Mouse (Mus musculus): ENCODE measurements around the gene Urgcp.
"Not testable (repeated sequence)": the region's sequence is repeated elsewhere in the genome, so short reads cannot be mapped to it uniquely, and the experiment has no call there.

Urgcp gene

DNA sequence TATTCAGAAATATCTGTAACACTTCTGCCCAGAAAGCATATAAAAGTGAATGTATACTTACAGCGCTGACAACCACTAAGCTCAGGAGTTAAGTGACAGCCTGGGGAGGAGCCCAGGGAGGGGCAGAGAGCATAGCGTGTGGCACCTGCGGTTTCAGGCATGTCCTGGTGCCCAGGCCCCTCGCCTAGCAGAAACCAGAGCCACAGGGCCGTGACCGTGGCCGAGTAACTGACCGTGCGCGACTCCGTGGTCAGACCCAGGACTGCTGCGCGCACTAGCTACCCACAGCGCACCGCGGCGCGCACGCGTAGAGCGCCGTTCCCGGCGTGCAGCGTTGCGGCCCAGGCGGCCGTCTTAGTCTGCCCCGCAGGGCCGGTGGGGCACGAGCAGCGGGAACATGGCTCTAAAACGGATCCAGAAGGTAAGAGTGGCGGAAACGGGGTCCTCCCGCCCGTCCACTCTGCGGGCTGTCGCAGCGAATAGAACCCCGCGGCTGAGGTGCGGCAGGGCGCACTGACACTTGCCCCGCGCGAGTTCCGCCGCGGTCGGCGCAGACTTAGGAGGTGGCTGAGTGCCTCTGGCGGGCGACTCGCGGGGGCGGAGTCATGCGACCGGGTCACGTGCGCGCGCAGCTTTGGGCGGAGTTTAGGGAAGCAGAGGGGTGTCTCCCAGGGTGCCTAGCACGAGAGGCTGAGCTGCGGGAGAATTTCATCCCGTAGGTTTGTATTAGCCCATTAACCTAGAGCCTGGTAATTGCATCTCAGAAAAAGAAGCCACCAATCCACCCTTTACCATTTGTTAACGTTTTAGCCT lies at the start of gene Urgcp:
Gene Urgcp (minus strand): TSS at position 557 of the 813 bp plus-strand sequence.
- DNase-seq = peak; percentile 96

DNA sequence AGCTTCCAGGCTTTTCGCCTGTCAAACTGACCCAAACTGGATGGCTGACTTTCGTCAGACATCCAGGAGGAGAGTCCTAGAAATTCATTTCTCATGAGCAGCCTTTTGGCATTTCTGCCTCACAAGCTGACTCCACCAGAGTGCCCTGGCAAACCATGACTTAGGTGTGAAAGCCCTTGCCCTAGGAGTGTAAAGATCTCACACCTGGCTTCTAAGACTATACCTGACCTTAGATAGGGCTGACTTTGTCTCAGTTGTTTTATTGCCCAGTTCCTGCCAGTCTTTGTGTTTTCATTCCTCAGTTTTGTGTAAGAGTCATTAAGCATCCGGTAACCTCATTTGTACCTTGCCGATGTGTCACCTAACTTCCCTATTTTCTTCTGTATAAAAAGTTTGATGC lies 47.3 kb upstream of the Urgcp start:
- not testable (repeated sequence) for DNase-seq

GRCm38 (mm10) chr11:5807956-5808355 lies 45.8 kb upstream of the Urgcp start:
- no peak for DNase-seq

DNA sequence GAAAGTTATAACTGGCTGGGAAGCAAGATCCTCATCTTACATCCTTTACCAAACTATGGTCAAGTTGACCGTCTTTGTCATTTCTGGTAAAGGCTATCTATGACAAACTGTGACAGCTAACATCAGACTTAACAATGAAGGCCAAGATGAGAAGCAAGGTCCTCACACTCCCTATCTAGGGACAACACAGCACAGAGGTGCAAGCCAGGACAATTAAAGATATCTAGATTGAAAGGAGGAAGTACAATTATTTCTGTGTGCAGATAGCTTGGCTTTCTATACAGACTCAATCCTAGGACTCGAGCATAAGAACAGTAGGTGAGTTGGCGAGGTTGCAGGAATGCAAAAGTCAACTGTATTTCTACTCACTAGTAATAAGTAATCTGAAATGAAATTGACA lies 43.5 kb upstream of the Urgcp start:
- no peak for DNase-seq

GRCm38 (mm10) chr11:5804174-5804573 lies 42.0 kb upstream of the Urgcp start:
- DNase-seq = no peak

DNA sequence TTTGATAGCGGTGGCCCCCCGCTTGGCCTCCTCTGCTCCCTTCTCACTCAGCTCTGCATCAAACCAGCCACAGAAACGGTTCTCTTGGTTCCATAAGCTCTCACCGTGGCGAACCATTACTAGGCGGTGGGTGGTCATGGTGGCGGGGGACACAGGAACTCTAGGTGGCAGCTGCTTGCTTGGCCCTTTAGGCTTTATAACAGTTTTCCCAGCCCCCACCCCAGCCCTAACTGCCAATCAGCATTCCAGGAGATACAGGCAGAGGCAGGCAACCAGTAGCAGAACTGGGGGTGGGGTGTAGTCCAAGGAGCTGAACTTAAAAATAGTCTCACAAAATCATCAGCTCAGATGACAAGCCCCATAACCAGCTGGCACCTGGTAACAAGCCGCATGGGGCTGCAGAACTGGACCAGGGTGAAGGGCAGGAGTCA lies 41.4 kb upstream of the Urgcp start, which contains the start of gene Pgam2:
Gene Pgam2 (minus strand): TSS at position 183 of the 431 bp plus-strand sequence.
- no peak for DNase-seq

DNA sequence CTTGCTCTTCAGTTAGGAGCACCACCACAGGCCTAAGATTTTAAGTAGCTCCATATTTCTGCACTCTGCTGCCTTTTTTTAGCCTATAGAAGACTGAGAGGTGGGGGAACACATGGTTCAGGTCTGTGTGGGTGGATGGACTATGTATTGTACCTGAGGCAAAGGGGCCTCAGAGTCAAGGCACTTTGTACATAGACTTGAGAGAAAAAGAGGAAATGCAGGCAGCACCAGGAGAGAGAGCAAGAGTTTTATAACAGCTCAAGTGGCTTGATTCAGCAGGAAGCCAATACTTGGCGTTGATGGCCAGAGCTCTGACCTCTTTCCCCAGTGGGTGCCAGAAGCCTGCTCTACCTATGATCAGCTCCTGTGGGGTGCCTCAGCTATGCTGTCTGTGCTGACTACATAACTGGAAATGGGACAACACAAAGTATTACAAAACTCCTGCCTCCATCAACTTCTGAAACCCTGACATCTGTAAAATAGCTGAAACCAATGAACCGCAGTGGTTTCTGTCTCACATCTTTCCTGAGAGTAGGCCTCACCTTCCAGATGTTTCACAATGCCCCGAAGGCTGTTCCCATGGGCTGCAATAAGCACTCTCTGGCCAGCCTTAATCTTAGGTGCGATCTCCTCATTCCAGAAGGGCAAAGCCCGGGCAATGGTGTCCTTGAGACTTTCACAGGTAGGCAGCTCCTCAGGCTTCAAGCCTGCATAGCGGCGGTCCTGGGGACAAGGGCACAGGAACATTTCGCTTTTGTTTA lies 40.5 kb upstream of the Urgcp start:
- no peak for DNase-seq

GRCm38 (mm10) chr11:5802005-5802404 lies 39.8 kb upstream of the Urgcp start:
- no peak for DNase-seq

DNA sequence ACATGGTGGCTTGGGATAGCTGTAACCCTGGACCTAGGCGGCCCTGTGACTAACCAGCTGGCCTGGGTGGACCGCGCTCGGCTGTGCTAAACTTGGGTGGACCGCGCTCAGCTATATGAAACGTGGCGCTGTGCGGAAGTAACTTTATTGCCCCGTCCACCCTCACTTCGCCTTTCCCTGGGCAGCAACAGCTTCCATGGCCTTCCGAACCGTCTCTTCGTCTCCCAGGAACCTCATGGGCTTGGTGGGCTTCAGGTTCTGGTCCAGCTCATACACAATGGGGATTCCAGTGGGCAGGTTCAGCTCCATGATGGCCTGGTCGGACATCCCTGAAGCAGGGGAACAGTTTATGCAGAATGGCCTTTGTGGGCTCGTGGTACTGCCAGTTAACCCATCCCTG lies 39.3 kb upstream of the Urgcp start:
- no peak for DNase-seq

GRCm38 (mm10) chr11:5799621-5800490 lies 37.7 kb upstream of the Urgcp start:
- no peak for DNase-seq

- peak; percentile 40 for DNase-seq
These were observed 35.8 kb upstream of the Urgcp start for GRCm38 (mm10) chr11:5797928-5798327.

- DNase-seq = no peak
These were observed 35.2 kb upstream of the Urgcp start for GRCm38 (mm10) chr11:5797371-5797770.

DNA sequence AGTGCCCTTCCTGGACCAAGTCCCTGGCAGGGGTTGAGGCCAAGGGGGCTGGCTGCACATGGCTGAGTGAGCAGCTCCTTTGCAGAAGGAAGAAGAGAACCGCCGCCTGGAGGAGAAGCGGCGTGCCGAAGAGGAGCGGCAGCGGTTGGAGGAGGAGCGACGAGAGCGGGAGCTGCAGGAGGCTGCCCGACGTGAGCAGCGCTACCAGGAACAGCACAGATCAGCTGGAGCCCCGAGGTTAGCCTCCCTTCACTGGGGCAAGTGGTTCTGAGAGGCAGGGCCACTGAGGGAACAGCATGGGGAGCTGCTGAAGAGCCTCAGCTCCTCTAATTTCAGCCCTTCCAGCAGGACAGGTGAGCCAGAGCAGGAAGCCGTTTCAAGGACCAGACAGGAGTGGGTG lies 34.8 kb upstream of the Urgcp start:
- no peak for DNase-seq

DNA sequence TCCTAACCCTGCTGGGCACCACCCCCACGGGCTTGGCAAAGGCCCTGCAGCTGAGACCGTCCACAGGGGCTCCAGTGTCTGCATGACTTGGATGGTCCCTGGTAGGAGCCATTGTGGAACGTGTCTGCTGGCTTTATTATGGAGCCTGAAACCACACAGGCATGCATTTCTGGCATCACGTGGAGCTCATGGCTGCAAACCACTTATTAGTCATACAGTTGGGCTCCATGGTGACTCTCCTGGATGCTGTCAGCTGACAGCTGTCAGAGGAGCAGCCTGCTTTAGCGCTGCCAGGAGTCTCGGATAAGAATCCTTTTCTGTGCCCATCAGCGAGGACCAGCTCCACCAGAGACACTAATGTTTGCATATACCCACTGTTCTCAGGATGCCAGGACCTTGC lies 33.5 kb upstream of the Urgcp start:
- DNase-seq = no peak

DNA sequence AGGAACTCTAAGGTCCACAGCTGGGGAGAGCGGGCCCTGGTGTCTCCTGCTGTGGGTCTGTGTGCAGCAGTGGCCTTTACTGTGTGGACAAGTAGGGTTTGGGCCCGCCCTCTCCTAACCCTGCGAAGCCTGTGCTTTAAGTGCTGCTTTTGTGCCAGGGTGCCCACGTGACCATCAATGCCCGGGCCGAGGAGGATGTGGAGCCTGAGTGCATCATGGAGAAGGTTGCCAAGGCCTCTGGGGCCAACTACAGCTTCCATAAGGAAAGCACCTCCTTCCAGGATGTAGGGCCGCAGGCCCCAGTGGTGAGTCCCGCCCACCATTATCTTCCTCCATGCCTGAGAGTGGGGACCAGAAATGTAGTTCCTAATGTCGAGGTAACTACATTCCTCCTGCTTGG lies 33.1 kb upstream of the Urgcp start:
- no peak for DNase-seq

GRCm38 (mm10) chr11:5790431-5790830 lies 28.3 kb upstream of the Urgcp start:
- no peak for DNase-seq

DNA sequence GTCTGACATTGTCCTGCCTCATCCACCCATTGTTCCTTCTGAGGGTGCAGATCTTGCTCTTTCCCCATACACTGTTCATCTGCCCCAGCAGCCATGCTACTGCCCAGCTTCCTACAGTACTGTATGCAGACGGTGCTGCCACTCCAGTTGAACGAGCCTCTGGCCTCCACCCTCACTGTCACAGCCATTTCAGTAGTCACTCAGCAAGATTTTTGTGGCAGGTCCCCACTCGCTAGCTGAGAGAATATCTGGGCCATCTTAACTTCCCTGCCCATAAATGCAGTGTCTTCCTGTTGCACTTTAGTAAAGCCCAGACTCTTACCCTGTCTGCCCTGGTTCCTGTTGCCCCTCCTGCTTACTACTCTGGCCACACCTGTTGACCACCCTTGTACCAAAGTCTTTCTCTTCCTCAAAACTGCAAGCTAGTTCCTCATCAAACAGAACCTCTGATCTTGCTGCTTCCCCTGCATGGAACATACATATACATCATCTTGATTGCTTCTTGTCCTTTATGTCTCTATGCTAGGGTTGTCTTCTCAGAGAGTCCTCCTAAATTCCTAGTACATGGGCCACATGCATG lies 27.7 kb upstream of the Urgcp start:
- no peak for DNase-seq

- DNase-seq = no peak
These were observed 27.0 kb upstream of the Urgcp start for GRCm38 (mm10) chr11:5789071-5789753.

GRCm38 (mm10) chr11:5788056-5789014 lies 26.2 kb upstream of the Urgcp start, which contains the start of gene Dbnl:
Dbnl (plus strand) TSS chr11:5788488.
- DNase-seq = peak; percentile 98

GRCm38 (mm10) chr11:5787671-5788055 lies 25.5 kb upstream of the Urgcp start:
- DNase-seq = no peak

DNA sequence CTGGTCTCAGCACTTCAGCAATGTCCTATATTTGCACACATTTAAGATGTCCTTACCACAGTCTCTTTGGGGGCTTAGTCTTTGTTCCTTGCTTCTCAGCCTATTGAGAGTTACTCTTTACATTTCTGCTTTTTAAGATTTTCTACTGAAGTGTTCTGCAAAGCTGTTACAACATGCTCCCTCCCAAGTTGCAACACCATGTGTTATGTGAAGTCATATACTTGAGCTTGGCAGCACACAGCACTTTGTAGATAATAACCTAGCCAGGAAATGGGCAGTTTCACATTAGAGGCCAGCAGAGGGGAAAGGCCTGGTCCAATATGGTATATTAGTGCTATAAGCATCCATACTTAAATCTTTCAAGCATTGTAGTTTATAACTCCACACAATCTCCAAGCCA lies 23.6 kb upstream of the Urgcp start:
- no peak for DNase-seq
